Mouse (Mus musculus): ENCODE measurements around the gene Lipe. TPM values are rescaled to one million over a fixed set of nuclear protein-coding genes. Genes with fewer than 3 reads are reported as not detected.
"Not testable (repeated sequence)": the region's sequence is repeated elsewhere in the genome, so short reads cannot be mapped to it uniquely, and the experiment has no call there.

Lipe gene
- total RNA-seq (2014; fragmentation: Nextera tagmentation) (10.7 and 27.1 TPM in 2 replicates), total RNA-seq (2017) (6.1 and 6.2 TPM in 2 replicates)

DNA sequence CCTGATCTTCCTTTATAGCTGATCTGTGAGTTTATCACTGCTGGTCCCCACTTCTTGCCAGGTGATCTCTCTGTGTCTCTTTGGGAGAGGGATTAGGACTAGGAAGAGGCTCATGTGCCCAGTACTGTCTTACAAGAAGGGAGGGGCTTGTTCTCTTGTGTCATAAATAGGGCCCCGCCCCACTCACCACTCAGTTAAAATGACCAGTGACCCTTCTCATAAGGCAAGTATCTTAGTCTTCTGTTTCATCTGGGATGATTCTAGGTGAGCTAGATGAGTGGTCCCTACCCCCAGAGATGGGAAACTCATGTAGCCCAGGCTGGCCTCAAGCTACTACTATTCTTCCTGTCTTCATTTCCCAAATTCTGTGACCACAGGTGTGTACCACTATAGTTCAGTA lies at the start of gene Lipe:
TSS of gene Lipe (minus strand) at position 101 of the 400 bp plus-strand sequence.
- no peak for ATAC-seq (replicated peaks; ENCODE audit: poor library complexity, severe bottlenecking)

DNA sequence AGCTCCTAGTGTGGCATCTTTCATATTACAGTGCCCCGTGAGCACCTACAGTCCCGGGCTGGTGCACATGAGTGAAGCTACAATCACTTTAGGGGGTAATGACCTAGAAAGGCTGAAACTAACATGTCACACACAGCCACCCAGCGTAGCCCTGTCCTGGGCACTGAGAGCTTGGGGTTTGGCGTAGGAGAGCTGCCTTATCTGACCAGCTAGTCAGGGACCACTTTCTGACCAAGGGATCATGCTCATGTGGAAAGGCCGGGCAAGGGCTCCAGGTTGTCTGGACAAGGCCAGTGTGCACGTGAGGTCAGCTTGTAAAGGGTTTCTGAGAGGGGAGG lies 42.3 kb upstream of the Lipe start:
- ATAC-seq (replicated peaks; ENCODE audit: poor library complexity, severe bottlenecking) = no peak

DNA sequence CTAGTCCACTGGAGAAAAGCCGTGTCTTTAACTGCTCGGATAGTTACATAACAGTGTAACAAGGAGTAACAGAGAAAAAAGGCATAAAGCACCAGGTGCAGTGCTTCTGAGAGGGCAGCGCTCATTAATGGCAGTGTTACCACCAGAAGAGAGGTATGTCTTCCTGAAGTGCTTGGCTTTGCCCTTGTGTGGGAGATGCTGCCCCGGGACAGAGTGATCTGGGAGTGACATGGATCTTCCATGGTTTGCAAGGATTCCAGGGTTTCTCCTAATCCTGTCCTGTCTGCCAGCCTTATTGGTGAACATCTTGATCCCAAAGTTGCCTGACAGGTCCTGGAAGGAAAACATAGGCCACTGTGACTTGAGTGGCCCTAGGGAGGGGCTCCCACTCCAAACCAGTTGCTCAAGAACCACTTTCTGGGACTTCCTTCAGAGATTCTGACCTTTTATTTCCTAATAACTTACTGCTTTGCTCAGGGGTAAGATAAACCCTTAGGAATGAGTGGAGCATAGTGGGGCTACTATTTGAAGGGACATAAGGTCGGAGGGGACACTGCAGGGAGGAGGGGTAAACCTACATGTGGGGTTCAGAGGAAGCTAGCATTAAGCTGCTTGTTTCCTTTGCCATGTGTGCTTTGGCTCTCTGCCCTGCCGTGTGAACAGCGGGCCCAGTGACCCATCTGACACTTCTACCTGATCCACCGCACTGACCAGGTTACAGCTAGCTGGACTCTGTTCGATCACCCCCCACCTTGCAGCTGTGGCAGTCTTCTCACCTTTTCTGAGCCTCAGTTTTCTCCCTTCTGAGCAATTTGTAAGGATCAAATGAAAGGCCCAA lies 41.7 kb upstream of the Lipe start:
- 0 out of 2 replicates have a peak, but pooled peaks have one; percentile 5 for ATAC-seq (replicated peaks; ENCODE audit: poor library complexity, severe bottlenecking)

DNA sequence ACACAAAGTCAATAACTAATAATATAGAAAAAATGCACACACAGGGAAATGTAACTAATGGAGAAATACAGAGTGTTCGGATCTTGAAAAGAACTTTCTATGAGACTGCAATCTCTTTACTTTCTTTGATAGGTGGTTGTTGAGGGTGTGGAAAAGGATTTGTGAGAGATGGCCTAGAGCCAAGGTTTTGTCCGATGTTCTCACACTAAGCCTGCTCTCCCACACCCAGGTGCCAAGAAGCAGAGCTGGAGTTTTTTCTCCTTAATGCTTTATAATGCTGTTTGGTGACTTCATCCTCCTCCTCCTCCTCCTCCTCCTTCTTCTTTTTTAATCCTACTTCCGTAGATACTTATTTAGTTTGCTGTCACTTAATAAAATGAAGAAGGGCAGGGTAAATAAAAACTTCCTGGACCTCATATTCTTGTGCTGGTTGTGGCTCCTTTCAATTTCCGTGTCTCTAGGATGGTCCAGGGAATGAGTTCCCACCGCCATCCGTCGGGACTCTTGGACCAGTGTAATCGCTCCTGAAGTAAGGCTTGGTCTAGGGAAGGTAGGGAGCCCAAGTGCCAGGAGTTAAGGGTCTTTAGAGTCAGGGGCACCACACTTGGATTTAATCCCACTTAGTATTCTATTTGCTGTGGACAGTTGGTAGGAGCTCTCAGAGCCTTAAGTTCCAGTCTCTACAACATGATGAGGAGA lies 40.8 kb upstream of the Lipe start:
- ATAC-seq (replicated peaks; ENCODE audit: poor library complexity, severe bottlenecking) = no peak

DNA sequence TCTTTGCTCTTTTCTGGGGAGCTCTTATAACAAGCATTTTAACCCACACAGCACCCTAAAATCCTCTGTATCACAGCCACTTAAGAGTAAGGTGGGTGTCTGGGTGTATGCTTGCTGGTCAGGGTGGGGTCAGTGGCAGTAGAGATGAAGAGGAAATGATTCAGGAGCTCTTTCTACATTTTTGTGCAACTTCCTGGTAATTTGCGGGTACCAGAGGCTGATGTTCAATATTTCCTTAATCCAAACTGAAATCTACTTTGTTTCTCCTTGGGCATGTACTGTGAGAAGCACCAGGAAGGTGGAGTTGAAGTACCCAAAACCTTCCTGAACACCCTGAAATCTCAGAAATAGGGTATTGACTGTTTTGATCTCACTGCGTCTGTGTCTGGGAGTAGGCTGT lies 38.2 kb upstream of the Lipe start:
- peak; percentile 75 for ATAC-seq (replicated peaks; ENCODE audit: poor library complexity, severe bottlenecking)

DNA sequence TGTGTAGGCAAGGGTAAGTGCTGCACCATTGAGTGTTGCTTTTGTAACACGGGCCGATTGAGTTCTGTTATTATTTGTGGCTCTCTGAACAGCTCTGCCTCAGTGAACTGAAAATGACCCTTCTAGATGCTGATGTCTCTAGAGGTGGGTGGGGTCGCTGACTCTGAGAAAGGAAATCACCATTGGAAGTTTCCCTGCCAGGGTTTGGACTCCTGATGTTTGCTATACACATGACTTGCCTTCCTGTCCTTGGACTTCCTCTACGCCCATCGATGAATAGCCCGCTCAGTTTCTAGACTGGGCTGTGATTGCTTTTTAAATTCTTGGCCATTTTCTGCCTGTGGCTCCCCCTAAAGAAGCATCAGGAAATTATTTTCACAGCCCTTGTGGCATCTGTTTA lies 37.7 kb upstream of the Lipe start:
- no peak for ATAC-seq (replicated peaks; ENCODE audit: poor library complexity, severe bottlenecking)

DNA sequence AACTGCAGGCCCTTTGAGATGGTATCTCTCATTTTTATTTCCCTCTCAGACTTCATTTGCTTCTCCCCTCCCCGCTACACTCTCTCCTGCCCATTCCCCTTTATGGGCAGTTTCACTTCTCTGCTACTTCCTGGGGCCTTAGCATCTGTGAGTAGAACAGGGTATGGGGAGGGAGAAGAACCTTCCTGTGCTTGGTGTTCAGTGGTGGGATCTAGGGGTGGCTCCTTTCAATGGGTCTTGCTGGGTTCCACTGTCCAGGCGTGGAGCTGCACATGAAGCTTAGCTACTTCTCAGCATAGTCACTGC lies 37.0 kb upstream of the Lipe start:
- peak; percentile 53 for ATAC-seq (replicated peaks; ENCODE audit: poor library complexity, severe bottlenecking)

DNA sequence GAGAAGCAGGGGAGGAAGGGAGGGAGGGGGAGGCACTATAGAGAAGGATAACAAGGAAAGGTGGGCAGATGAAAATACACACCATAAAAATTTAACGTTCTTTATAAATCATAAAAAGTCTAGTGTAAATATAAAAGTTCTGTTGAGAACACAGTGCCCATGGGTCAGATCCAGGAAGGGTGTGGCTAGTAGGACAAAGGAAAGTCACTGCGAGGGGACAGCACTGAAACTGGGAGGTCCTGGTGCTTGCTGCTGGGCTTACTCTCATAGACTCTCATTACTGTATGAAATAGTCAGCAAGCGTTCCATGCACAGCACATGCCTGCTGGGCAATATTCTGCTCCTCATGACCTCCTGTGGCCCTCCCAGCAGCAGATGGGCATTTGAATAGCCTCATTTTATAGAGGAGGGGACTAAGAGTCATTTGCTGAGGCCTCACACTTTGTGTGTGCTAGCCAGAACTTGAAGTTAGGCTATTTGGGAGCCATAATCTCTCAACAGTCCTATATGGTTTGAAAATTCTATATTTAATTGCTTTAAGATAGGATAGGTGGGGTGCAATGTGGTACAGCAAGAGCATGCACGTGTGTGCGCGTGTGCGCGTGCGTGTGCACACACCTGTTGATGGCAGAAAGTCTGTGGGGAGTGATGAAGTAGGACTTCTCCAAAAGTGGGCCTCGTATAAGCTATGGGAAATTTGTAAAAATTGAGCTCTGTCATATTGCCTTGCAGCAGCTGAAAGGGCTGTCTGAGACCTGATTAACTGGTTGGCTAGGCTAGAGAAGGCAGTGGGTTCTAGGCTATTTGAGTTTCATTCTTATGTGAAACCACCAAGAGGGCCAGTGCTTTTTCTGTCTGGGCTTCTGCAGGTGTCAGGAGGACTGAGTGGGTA lies 36.4 kb upstream of the Lipe start:
- ATAC-seq (replicated peaks; ENCODE audit: poor library complexity, severe bottlenecking) = no peak

DNA sequence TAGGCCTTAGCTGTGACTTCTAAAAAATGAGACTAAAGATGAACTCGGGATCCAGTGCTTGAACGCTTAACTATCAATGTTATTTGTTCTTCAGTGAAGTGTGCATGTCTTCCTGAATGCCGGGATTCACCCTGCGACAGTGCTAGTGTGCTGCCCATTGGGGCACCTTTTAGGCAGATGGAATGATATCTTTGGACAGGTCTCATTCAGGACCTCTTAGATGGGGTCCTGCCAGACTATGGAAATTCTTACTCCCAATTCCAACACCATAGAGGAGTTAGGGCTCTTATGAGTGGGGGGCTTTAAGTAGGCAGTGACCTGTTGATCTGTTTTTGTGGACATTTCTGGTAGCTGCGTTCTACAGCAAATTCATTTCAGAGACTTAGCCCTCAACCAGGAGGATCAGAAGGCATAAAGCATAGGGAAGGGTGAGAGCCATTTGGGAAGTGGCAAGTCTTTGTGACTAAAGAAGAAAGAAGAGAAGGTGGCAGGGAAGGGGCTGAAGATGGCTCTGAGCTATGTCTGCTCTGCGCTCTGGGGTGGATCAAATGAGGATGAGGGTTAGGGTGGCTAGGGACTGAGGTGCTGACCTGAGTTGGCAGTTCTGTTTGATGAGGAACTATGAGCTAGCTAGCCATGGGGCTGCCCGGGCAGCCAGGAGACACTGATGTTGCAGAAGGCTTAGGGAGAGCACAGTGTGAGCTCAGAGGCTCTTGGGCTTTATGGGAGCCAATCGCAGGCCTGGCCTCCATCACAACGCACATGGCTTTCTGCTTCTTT lies 35.5 kb upstream of the Lipe start:
- ATAC-seq (replicated peaks; ENCODE audit: poor library complexity, severe bottlenecking) = no peak

DNA sequence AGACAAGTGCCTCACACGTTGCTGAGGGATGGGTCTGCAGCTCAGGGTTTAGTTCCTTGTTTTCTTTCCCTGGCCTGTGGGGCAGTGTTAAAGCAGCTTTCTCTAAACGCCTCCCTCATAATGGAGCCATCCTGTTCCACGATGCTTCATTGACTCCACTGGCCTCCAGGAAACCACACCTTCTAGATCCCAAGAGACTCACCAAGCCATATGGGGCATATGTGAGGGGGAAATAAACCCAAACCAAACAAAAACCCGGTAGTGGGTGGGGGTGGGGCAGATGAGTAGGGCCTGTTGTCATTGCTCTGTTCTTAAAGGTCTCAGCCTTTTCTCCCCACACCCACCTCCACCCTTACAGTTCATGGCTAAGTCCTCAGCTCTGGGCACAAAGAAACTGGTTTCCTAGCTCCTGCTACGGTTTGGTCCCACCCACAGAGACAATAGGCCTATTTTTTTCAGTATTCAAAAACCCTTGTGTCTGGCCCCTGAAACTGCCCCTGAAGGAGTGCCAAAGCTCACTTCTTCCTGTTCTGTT lies 34.6 kb upstream of the Lipe start:
- peak; percentile 60 for ATAC-seq (replicated peaks; ENCODE audit: poor library complexity, severe bottlenecking)

DNA sequence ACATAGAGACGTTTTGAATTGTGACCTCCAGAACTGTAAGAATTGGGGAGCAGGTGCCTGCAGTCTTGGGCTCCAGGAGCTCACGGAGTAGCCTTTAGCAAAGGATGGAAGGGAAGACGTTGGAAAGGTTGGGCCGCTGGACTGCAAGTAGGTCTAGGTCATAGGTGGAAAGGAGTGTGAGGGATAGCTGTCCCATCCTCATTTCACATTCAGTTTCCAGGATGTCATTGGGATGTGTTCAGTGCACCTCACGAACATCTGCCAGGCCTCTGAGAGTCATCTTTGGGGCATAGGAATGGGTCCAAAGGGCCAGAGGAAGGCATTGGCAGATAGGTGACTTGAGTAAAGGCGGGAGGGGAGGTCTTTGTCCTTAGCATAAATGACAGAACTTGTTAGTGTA lies 33.9 kb upstream of the Lipe start:
- no peak for ATAC-seq (replicated peaks; ENCODE audit: poor library complexity, severe bottlenecking)

DNA sequence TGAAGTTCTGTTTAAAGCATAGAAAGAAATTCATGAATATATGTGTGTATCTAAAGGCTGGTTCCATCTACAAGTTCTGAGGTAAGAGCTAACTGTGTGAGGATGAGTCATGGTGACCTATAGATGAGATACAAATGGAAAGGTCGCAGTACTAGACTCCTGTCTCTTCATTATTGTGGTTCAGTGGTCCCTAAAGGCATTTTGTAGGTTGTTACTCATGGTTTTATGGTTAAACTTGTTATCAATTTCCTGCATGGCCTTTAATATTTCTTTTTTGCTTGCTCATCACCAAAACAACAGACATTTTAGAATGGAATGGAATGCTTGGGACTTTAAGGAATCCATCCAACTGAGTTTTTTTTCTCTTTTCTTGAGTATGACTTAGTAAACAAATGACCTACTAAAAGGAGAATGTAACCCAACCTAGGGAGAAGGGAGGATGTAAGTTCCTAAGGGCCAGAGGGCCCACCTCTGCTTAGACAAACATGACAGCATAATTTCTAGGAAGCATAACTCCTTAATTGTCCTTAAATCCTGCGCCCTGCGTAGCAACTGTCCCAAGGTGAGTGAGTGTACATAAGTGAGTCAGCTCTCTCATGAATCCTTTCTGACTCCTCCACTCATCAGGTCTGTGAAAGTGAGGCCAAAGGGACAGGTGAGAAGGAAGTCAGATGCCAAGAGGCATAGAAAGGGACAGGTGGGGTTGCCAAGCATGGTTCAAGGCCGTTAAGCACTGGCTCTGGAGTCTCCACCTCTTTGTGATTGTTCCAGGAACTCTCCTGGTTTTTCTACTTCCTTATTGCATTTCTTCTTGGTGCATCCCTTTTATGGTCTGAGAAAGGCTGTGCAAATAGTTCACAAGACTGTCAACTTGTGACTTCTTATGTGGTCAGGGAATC lies 31.6 kb upstream of the Lipe start:
- ATAC-seq (replicated peaks; ENCODE audit: poor library complexity, severe bottlenecking) = no peak

DNA sequence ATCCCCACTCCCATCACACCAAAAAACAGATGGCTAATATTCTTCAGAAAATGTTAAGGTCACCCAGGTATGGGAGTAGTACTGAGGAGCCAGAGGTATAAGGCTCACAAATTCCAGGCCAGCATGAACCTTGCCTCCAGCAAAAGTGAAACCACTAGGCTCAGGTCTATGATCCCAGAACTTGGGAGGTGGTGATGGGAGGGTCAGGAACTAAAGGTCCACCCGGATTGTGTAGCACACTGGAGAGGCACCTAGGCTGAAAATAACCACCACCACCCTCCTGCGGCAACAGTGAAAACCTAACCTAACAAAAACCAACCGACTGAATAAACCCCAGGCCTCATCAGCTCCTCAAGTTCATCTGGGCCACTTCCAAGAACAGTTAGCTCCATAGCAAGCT lies 29.8 kb upstream of the Lipe start:
- ATAC-seq (replicated peaks; ENCODE audit: poor library complexity, severe bottlenecking) = no peak

DNA sequence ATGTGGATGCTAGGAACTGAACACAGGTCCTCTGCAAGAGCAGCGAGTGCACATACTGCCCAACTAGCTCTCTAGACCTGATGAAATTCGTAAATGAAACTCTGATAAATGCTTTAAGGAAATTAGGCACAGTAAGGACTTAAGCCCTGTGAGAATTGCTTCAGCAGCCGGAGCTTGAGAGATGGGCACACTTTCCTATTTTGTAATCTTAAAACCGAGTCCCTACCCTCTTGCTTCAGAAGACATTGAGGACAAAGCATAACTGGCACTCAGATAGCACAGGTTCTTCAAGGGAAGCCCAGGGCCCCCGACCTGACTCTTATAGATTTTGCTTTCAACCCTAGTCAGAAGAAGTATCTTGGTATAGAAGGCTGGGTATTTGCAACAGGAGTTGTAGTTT lies 28.6 kb upstream of the Lipe start:
- ATAC-seq (replicated peaks; ENCODE audit: poor library complexity, severe bottlenecking) = peak; percentile 86

DNA sequence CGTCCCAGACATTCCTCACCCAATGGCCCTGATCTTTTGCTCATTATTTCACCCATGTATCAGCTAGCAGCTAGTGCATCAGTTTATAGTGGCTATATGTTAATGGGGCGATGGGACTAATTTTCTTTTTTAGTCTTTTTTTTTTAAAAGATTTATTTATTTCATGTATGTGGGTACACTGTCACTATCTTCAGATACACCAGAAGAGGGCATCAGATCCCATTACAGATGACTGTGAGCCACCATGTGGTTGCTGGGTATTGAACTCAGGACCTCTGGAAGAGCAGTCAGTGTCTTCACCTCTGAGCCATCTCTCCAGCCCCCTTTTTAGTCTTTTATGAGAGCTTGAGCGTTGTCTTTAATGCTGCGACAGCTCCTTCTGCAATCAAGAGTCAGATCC lies 27.9 kb upstream of the Lipe start:
- ATAC-seq (replicated peaks; ENCODE audit: poor library complexity, severe bottlenecking) = not testable (repeated sequence)

DNA sequence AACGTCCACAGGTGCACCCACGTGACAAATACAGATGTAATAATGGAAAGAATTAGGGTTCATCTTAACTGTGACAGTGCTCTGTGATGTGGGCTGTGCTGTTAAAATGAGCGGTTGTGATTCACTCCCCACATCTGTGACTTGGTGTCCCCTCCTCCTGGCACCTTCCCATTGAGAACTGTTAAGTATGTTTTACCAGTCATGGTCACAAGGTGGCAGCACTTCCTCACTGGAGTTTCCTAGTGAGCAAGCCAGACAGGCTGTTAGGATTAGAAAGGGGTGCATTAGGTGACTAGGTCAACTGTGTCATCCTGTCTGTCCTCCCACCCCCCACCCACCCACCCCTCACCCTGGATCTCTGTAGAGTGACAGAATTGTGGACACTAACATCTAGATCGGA lies 25.9 kb upstream of the Lipe start:
- ATAC-seq (replicated peaks; ENCODE audit: poor library complexity, severe bottlenecking) = peak; percentile 74

DNA sequence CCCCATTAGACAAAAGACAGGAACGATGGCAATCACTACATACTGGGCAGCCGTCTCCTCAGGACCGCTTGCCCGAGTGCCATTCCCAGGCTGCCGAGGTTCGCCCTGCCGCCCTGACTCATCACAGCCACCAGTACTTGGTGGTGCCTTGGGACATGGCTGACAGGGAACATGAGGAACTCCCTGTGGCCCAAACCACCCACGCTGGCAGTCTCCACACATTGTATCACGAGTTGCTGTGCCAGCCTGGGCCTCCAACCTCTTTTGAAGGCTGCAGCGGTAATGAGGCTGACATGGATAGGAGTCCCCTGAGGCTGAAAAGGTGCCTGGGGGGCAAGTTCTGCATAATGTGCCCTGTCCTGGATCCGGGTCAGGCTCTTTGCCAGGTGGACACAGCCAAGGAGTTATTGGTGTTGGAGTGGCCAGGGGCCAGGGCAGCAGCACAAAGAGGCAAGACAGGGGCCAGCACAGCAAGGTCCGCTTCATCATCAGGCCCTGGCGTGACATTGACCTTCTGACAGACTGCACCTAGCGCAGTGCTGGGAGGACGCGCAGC lies 23.9 kb upstream of the Lipe start:
- ATAC-seq (replicated peaks; ENCODE audit: poor library complexity, severe bottlenecking) = no peak

DNA sequence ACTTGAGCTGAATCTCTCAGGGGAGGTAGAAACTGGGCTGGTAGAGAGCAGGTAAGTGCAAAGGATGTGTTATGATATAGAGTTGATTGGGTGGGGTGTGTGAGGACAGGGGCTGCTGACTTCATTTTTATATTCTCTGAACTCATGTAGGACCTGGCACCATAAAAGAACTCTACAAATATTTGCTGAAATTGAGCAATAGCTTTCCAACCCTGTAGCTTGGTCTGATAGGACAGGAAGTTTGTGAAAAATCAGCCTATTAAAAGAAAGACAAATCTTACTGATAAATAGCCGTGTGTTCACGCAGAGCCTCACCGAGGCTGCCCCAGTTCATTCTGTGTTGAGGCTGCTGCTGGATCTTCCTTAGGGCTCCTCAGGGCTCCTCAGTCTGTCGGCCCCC lies 21.4 kb upstream of the Lipe start:
- no peak for ATAC-seq (replicated peaks; ENCODE audit: poor library complexity, severe bottlenecking)

DNA sequence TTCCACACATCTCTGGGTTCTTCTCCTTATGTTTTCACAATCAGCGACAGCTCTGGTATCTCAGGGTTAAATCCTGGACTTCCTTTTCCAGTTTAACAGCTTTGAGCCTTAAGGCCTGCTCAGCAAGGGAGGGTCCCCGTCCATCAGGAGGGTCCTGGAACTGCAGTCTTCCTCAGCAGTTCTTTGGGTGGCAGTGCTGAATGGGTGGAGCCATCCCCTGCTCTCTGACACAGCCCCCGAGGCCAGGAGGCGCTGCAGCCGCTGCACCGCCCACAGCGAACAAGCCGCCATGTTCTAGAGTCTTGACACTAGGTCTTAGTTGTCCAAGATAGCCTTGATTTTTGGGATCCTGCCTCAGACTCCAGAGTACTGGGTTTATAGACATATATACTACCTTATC lies 21.0 kb upstream of the Lipe start:
- no peak for ATAC-seq (replicated peaks; ENCODE audit: poor library complexity, severe bottlenecking)

Measured in granulocyte monocyte progenitor cell, adult 5-6 weeks (primary cell).